Mouse (Mus musculus) limb, embryonic 13.5 days (tissue): ENCODE data around the gene Sox30. TPM values are rescaled to one million over a fixed set of nuclear protein-coding genes. Genes with fewer than 3 reads are reported as not detected.

Source experiments
- ATAC-seq: fragments of 200-750 bp; cut with Nextera tagmentation; 2 replicates; pipeline ENCODE4 v1.8.0; 2017; ENCODE audit warnings: low read depth, moderate number of reproducible peaks, moderate TSS enrichment; ENCODE audit not compliant: low FRiP score
- H3K27ac ChIP-seq: fragments of 300-500 bp; sonication (generic); 2 replicates; pipeline ENCODE4 v1.5.1; 2015; ENCODE audit warnings: inconsistent platforms, mild to moderate bottlenecking, moderate library complexity
- H3K27me3 ChIP-seq: fragments of 300-500 bp; sonication (generic); 2 replicates; pipeline ENCODE4 v1.6.1; 2015; ENCODE audit warnings: mild to moderate bottlenecking, inconsistent platforms
- H3K36me3 ChIP-seq: fragments of 300-500 bp; sonication (generic); 2 replicates; pipeline ENCODE4 v1.6.1; 2015; ENCODE audit warnings: inconsistent platforms, mild to moderate bottlenecking, moderate library complexity
- H3K4me1 ChIP-seq: fragments of 300-500 bp; sonication (generic); 2 replicates; pipeline ENCODE4 v1.6.1; 2015; ENCODE audit warnings: inconsistent platforms
- H3K4me2 ChIP-seq: fragments of 300-500 bp; sonication (generic); replicated peaks from 2 replicates; pipeline ENCODE4 v1.6.1; 2015; ENCODE audit warnings: inconsistent platforms, mild to moderate bottlenecking, moderate library complexity
- H3K4me3 ChIP-seq: fragments of 300-500 bp; sonication (generic); 2 replicates; pipeline ENCODE4 v1.5.1; 2015; ENCODE audit warnings: moderate library complexity, mild to moderate bottlenecking, inconsistent platforms
- H3K9ac ChIP-seq: fragments of 300-500 bp; sonication (generic); 2 replicates; pipeline ENCODE4 v1.6.1; 2015; ENCODE audit warnings: mild to moderate bottlenecking, inconsistent platforms
- H3K9me3 ChIP-seq: fragments of 300-500 bp; sonication (generic); 2 replicates; pipeline ENCODE4 v1.6.1; 2016; ENCODE audit warnings: inconsistent platforms
- WGBS: fragments of 180-500 bp; shearing (Covaris S2); methylation state at CpG from one replicate; pipeline ENCODE4 v1.1.7; 2015; 5-methylcytosine and 5-hydroxymethylcytosine counted together
- polyA plus RNA-seq: library from polyadenylated mRNA; unstranded; fragments of >200 nt; fragmentation: Nextera tagmentation; extraction: Ambion mirVana; gene quantifications from 2 replicates; pipeline ENCODE4 v1.2.1, GENCODE M21; 2015

Sox30 gene
- polyA plus RNA-seq, 1 experiment from 2014 or later, result 0.31 TPM

GRCm38 (mm10) chr11:46022983-46023382, 42.9 kb downstream of the Sox30 start:
- Histone ChIP-seq H3K27me3 (no peaks in the 10 kb centered on the region), H3K9me3 (no peaks in the 10 kb centered on the region), H3K27ac (no peak overlapping the region), H3K4me3 (no peak overlapping the region), H3K4me1 (no peaks in the 10 kb centered on the region), H3K36me3 (no peaks in the 10 kb centered on the region), H3K9ac (no peak overlapping the region), H3K4me2 (no peak overlapping the region)
- ATAC-seq, result no peak
- 78% methylated on average over 6 of the region's 6 CpGs for WGBS

- no peak overlapping the region for H3K4me3 ChIP-seq
- 59% methylated on average over 7 of the region's 7 CpGs for WGBS
- H3K4me2 ChIP-seq, result no peak overlapping the region
- peak; percentile 62; the same call in 1 of the 2 replicates for ATAC-seq
- H3K9ac ChIP-seq, result no peak overlapping the region
- H3K9me3 ChIP-seq, result no peaks in the 10 kb centered on the region
- peaks cover 19% of the 10 kb centered on the region for H3K4me1 ChIP-seq
- no peak overlapping the region for H3K27ac ChIP-seq
- H3K27me3 ChIP-seq, result no peaks in the 10 kb centered on the region
- no peaks in the 10 kb centered on the region for H3K36me3 ChIP-seq
Observed at GRCm38 (mm10) chr11:46025962-46026392, 45.9 kb downstream of the Sox30 start.

GRCm38 (mm10) chr11:46027952-46028814, 48.1 kb downstream of the Sox30 start:
- Histone ChIP-seq H3K27me3 (no peaks in the 10 kb centered on the region), H3K4me2 (no peak overlapping the region), H3K9me3 (no peaks in the 10 kb centered on the region), H3K36me3 (no peaks in the 10 kb centered on the region), H3K27ac (no peak overlapping the region), H3K4me3 (no peak overlapping the region), H3K4me1 (peaks cover 19% of the 10 kb centered on the region), H3K9ac (no peak overlapping the region)
- ATAC-seq, result no peak
- WGBS, result 73% methylated on average over 6 of the region's 6 CpGs

- peak overlapping the region; percentile 69 for H3K27ac ChIP-seq
- peaks cover 19% of the 10 kb centered on the region for H3K4me1 ChIP-seq
- no peaks in the 10 kb centered on the region for H3K9me3 ChIP-seq
- H3K9ac ChIP-seq, result peak overlapping the region; percentile 9; the same call in 1 of the 2 replicates
- peak overlapping the region; percentile 27 for H3K4me2 ChIP-seq
- H3K27me3 ChIP-seq, result no peaks in the 10 kb centered on the region
- no peak for ATAC-seq
- no peaks in the 10 kb centered on the region for H3K36me3 ChIP-seq
- 15% methylated on average over 2 of the region's 2 CpGs for WGBS
- no peak overlapping the region for H3K4me3 ChIP-seq
Observed at GRCm38 (mm10) chr11:46029485-46029884, 49.4 kb downstream of the Sox30 start.

GRCm38 (mm10) chr11:46030026-46030425, 49.9 kb downstream of the Sox30 start:
- ATAC-seq, result no peak
- no peaks in the 10 kb centered on the region for H3K27me3 ChIP-seq
- no peaks in the 10 kb centered on the region for H3K36me3 ChIP-seq
- H3K4me2 ChIP-seq, result peak overlapping the region; percentile 27; the same call in 1 of the 2 replicates
- H3K27ac ChIP-seq, result no peak overlapping the region
- WGBS, result 65% methylated on average over 2 of the region's 2 CpGs
- no peaks in the 10 kb centered on the region for H3K9me3 ChIP-seq
- no peak overlapping the region for H3K9ac ChIP-seq
- H3K4me1 ChIP-seq, result peaks cover 19% of the 10 kb centered on the region
- no peak overlapping the region for H3K4me3 ChIP-seq

GRCm38 (mm10) chr11:46031470-46031869, 51.4 kb downstream of the Sox30 start:
- no peak overlapping the region for H3K4me2 ChIP-seq
- no peaks in the 10 kb centered on the region for H3K36me3 ChIP-seq
- no peak overlapping the region for H3K4me3 ChIP-seq
- no peak overlapping the region for H3K27ac ChIP-seq
- peaks cover 19% of the 10 kb centered on the region for H3K4me1 ChIP-seq
- no peak for ATAC-seq
- no peak overlapping the region for H3K9ac ChIP-seq
- 63% methylated on average over 3 of the region's 3 CpGs for WGBS
- H3K9me3 ChIP-seq, result no peaks in the 10 kb centered on the region
- no peaks in the 10 kb centered on the region for H3K27me3 ChIP-seq

GRCm38 (mm10) chr11:46032956-46033355, 52.8 kb downstream of the Sox30 start:
- WGBS, result 86% methylated on average over 7 of the region's 7 CpGs
- ATAC-seq, result no peak
- Histone ChIP-seq H3K27ac (no peak overlapping the region), H3K36me3 (no peaks in the 10 kb centered on the region), H3K4me3 (no peak overlapping the region), H3K9ac (no peak overlapping the region), H3K27me3 (no peaks in the 10 kb centered on the region), H3K4me1 (peaks cover 19% of the 10 kb centered on the region), H3K9me3 (no peaks in the 10 kb centered on the region), H3K4me2 (no peak overlapping the region)

GRCm38 (mm10) chr11:46036374-46036773, 56.3 kb downstream of the Sox30 start:
- Histone ChIP-seq H3K9ac (no peak overlapping the region), H3K4me3 (no peak overlapping the region), H3K27me3 (no peaks in the 10 kb centered on the region), H3K36me3 (no peaks in the 10 kb centered on the region), H3K4me2 (no peak overlapping the region), H3K9me3 (0 out of 2 replicates have a peak, but pooled peaks cover 6% of the 10 kb centered on the region), H3K27ac (no peak overlapping the region), H3K4me1 (peaks cover 12% of the 10 kb centered on the region)
- no peak for ATAC-seq
- 96% methylated on average over 10 of the region's 10 CpGs for WGBS

GRCm38 (mm10) chr11:46038901-46039300, 58.8 kb downstream of the Sox30 start:
- Histone ChIP-seq H3K4me2 (peak overlapping the region; percentile 38), H3K36me3 (no peaks in the 10 kb centered on the region), H3K4me3 (no peak overlapping the region; the same call in 1 of the 2 replicates), H3K9me3 (0 out of 2 replicates have a peak, but pooled peaks cover 6% of the 10 kb centered on the region), H3K9ac (no peak overlapping the region), H3K4me1 (peaks cover 12% of the 10 kb centered on the region), H3K27ac (no peak overlapping the region), H3K27me3 (no peaks in the 10 kb centered on the region)
- 59% methylated on average over 15 of the region's 15 CpGs for WGBS
- no peak for ATAC-seq

GRCm38 (mm10) chr11:46039335-46039734, 59.2 kb downstream of the Sox30 start:
- H3K9me3 ChIP-seq, result 0 out of 2 replicates have a peak, but pooled peaks cover 6% of the 10 kb centered on the region
- ATAC-seq, result no peak; the same call in 1 of the 2 replicates
- H3K4me2 ChIP-seq, result peak overlapping the region; percentile 38
- 32% methylated on average over 11 of the region's 11 CpGs for WGBS
- no peak overlapping the region for H3K27ac ChIP-seq
- peaks cover 12% of the 10 kb centered on the region for H3K4me1 ChIP-seq
- no peak overlapping the region; the same call in 1 of the 2 replicates for H3K4me3 ChIP-seq
- H3K9ac ChIP-seq, result no peak overlapping the region
- no peaks in the 10 kb centered on the region for H3K27me3 ChIP-seq
- no peaks in the 10 kb centered on the region for H3K36me3 ChIP-seq

GRCm38 (mm10) chr11:46040841-46041556, 60.9 kb downstream of the Sox30 start:
- 0 out of 2 replicates have a peak, but pooled peaks cover 6% of the 10 kb centered on the region for H3K9me3 ChIP-seq
- H3K9ac ChIP-seq, result no peak overlapping the region
- H3K4me2 ChIP-seq, result no peak overlapping the region
- H3K27me3 ChIP-seq, result no peaks in the 10 kb centered on the region
- H3K4me3 ChIP-seq, result no peak overlapping the region
- WGBS, result 81% methylated on average over 9 of the region's 9 CpGs
- H3K27ac ChIP-seq, result 0 out of 2 replicates have a peak overlapping the region, but pooled peaks have one; percentile 33
- no peaks in the 10 kb centered on the region for H3K36me3 ChIP-seq
- no peak for ATAC-seq
- H3K4me1 ChIP-seq, result peaks cover 12% of the 10 kb centered on the region
